Mouse (Mus musculus) left cerebral cortex, postnatal 36 days (tissue): ENCODE data around the gene Itpr1. TPM values are rescaled to one million over a fixed set of nuclear protein-coding genes. Genes with fewer than 3 reads are reported as not detected.

Experiments
- DNase-seq, 2 experiments: peaks; one replicate each; pipeline ENCODE4 v3.0.0; 2021 to 2022; ENCODE audit warnings: low spot score in 2 of 2, mixed read lengths in 1 of 2
- intact Hi-C: fragments of 180-260 bp; cut with DNase I; formaldehyde crosslinking; loops from one replicate; pipeline ENCODE4 v1.15.1; 2025
- total RNA-seq, 2 experiments: library from RNA; stranded (reverse); gene quantifications; 2 replicates each; pipeline ENCODE4 v1.2.3; 2021

Gene Itpr1
- total RNA-seq, 2 experiments from 2014 or later, result 410 to 414 TPM

DNA sequence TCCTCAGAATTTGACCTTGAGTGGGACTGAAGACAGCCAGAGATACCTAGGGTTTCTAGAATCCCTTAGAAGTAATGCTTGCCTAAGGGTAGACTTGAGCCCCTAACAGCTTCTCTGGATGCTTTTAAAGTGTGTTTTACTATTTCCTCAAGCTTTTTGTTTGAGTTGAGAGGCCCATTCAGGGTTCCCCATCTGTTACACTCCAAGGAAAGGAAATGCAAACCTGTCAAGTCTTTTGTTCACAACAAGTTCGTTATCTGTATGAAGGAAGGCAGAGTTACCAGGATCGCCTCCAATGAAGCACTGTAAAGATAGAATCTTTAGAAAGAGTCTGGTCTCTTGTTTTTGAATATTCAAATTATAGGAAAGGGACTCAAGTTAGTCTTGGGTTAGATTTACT is 46.8 kb downstream of the Itpr1 start:
- DNase-seq, result no peak
- intact Hi-C loops, result loop anchor here (5.0 kb wide), 1 partner anchor 42 kb away; no protein-coding TSS in a partner anchor

DNA sequence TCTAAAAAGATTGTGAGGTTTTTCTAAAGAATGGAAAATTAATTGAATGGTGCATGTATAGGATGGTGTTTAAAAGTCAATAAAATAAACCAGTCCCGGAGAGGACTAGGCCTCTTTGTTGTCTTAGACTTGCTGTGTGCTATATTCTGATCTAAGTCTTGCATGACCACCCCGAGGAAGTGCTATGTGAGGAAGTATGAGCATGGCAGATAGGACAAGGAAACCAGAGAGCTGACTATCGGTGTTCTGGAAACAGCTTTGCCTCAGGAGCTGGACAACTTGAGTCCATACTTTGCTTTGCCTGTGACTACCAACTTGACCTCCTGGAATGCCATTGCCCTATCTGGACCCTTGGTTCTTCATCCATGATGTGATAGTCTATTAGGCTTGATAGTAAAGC is 48.6 kb downstream of the Itpr1 start:
- peak in 1 of 2 experiments; percentile 2 for DNase-seq
- intact Hi-C loops, result no loop called here

DNA sequence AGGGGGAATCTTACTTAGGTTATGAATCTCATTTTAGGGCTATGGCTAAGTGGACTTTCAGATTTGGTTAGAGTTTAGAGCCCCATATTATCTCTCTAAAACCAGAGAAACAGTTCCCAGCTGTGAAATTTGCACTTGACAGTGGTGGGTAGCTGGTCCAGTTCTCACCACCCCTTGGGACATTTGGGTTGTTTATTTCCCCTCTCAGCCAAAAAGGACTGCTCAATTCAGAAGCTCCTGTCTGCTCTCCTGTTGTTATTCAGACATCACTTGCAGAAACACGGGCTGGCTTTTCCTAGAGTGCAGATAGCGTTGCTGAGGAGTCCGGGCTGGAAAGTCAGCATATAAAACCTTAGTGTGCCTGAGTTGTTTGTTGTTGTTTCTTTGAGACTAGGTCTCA is 51.3 kb downstream of the Itpr1 start:
- no peak for DNase-seq

DNA sequence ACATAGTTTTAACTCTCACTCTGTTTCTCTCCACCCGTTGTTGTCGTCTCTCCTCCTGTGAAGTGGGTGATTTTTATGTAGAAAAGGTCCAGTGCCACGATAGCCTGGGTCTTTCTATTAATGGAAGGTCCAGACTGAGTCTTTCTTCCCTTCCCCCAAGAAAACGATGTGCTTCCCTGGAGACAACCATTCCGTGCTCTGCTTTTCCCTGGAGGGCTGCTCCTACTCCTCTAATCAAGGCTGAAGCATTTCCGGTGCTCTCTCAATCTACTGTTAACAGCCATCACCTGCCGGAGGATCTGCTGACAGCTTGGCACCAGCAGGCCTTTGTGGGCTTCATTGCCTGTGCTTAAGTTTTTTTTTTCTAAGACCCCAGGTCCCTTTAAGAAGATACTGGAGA is 60.6 kb downstream of the Itpr1 start:
- intact Hi-C loops, result no loop called here
- DNase-seq, result no peak

More for the DNA sequence above, 51.3 kb downstream of the Itpr1 start:
- intact Hi-C loops, result no loop called here

DNA sequence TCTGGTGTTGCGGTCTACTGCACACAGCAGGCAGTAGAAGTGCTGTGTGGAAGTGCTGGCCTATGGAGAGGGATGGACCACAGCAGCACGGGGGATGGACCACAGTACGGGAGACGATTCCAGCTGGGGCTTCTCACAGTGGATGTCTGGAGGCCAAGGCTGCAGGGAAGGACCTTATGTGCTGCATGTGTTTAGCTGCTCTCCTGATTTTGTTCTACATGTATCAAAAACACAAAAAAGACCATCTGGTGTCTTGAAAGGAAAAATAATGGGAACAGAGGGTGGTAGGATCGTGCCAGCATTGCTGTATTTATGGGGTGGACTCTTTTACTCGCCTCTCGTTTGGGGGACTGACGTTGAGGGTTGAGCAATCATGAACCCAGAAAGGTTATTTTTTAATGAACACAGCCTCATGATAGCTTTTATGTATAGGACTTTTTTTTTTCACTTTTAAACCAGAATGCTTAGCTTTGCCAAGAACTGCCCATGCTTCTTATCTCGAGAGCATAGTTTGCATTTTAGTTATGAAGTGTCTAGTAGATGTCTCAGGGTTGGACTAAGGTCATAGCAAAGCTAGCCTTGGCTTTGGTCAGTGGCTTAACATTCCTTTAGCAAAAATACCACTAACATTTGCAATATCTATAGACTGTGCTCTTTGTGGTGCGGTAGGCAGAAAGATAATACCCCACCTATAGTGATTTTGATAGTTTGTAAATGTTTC is 61.6 kb downstream of the Itpr1 start:
- no peak for DNase-seq
- intact Hi-C loops, result no loop called here

DNA sequence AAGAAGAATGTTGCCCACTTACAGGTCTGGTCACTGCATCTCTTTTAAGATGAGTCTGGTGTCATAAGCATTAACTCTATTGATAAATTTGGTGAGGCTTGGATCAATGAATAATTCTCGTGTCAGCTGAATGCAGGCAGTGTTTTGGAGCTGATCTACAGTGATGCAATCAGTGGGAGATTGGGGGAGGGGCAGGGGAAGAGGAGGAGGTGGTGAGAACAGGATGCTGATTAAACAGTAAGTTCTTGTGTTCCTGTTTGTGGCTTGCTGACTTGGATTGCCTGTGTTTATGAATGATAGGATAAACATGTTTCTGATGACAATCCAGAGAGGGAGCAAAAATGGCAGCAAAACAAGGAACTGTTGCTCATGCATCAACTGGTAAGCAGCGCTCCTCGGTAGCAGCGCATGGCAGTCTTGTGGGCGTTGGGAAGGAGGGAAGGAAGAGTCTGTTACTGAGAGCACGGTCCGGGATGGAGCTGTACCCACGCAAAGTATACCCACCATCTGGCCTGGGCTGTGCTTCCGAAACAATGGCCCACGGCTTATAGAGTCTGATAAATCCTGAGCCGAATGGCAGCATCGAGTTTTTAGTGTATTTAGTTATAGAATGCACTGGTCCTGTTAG is 64.1 kb downstream of the Itpr1 start:
- DNase-seq, result peak; percentile 60 to 80
- intact Hi-C loops, result no loop called here

DNA sequence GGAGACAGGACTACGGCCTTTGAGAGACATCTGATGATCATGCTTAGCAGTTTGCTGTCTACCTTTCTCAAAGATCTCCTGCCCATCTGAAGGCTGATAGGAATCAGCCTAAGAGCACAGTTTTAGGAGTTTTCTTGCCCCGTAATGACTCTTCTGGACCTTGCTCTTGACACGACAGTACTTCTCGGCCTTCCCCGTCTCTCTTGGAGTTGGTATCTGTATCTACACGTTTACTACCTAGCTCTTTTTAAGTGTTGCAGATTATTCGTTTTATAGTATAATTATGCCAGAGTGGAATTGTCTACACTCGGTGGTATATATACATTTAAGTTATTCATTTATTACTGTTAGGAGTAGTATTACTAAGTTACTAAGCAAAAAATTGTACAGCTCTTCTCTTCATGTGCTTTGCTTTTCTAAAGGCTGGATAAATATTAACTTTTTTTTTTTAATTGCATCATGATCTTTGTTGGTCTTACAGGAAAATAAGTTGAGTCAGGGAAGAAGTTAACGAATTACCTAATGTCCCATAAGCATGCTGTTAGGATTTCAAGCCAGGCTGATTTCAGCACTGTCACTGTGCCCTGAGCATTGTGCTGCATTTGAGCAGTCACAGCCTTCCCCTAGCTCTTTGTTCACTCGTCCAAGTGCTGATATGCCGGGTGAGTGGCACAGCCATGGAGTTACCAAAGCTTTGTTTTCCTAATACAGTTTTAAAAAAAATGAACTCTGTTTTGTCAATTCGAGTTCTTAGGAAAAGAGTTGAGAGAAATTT is 64.9 kb downstream of the Itpr1 start:
- no peak for DNase-seq
- intact Hi-C loops, result no loop called here

DNA sequence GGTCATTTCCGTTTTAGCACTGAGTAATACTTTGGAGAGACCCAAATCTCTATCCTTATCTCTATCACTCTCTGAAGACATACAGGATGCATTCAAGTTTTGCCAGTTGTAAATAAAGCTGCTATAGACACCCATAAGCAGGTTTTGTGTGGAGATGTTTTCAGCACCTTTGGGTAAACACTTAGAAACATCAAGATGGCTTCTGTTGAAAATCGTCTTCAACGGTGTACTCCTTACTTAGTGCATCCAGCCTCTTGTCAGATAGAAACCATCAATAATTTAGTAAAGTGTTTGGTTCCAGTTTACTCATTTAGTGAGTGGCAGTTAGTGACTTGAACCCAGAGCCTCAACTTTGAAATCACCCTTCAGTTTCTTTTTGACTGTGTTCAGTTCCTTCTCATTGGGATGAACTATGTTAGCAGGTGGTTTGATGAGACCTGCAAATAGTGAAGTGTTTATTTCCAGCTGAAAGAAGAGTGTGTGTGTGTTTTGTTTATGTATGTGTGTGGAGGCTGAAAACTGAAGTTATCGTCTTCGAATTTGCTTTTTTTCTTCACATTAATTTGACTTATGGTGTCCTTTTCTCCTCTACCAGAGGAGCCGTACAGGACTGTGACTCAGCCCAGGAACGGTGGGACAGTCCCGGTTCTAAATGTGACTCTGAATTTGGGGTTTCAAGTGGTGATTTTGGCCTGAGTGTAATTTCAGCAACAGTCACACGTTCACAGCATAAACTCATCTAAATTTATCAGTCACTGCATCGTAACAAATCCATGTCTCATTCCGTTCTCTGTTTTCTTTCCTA is 66.1 kb downstream of the Itpr1 start:
- no peak for DNase-seq
- intact Hi-C loops, result no loop called here

DNA sequence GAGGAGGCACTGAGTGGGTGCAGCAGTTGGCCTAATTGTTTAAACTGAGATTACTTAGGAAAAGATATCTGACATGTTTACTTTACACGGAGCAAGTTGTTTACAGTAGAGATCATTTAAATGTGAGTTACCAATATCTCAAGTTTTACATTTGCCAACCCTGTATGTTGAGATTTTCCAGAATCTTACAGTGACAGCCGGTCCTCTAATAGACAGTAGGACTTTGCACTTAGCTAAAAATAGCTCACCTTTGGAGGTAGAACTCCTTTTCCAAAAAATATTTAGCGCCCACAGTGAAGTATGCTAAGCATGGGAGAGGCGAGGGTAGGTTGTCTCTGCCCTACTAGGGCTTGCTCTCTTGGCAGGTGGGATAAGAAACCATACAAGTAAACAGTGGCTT is 69.2 kb downstream of the Itpr1 start:
- intact Hi-C loops, result no loop called here
- DNase-seq, result no peak

DNA sequence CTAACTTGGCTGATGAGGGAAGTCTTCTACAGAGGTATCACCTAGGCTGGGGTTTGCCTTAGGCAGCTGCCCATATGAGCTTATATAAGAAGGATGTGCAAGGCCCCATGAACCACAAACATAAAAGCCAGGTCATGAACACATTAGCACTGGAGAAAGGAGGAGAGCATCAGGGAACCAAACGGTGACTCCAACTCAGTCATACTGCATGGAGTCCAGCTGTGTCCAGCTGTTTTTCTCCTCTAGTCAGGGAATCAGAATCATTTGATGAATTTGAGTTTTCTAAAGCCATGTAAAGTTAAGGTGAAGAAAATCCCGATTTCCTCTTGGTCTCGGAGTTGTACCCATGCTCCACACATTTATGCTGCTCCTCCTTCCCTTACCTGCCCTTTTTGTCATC is 69.7 kb downstream of the Itpr1 start:
- intact Hi-C loops, result no loop called here
- DNase-seq, result no peak

DNA sequence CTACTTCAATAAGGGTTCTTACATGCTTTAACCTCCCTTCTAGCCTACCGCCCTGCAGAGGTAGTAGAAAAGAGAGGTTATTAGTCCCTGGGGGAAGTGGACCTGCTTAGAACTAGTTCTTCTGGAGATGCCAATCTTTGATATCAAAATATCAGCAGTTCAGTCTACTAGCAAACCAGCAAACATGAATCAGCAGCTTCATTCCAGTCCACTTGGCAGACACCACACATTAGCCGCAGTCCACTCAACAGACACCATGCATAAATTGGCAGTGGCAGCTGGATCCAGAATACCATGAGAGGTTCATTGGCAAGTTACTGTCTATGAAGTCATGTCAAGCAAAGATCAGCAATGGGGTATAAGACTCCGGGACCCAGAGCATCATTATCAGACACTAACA is 71.8 kb downstream of the Itpr1 start:
- intact Hi-C loops, result no loop called here
- no peak for DNase-seq

DNA sequence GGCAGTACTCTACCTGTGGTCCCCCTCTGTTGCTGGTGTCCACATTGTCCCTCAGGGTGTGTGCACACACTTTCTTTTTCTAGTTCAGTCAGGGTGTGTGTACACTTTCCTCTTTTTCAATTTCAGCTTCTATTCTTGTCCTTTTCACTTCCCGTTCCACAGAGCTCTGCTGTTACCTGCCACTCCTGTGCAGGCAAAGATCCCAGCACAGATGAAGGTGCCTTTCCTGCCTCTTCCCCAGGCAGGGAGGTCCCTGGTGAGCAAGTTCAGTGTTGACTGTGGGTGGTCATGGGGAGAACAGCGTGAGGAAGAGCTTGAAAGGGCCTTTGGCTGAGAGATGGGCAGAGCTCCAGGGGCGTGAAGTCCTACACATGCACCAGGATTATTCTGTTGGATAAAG is 76.1 kb downstream of the Itpr1 start:
- intact Hi-C loops, result no loop called here
- DNase-seq, result no peak

DNA sequence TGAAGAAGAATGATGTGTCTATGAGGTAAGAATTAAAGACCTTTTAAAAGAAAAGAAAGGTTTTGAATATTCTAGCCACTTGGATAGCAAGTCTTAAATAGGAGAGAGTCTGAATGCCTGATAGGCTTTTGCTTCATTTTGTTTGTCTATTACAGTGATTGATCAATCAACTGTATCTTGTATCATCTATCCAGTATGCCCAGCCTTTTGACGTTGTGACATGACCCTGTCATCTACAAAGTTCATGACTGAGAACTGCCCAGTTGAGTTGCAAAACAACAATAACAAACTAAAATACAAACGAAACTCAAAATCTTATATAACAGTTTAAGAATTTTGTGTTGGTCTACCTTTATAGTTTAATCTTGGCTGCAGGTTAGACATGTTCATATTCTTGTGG is 78.1 kb downstream of the Itpr1 start:
- intact Hi-C loops, result no loop called here
- no peak for DNase-seq

DNA sequence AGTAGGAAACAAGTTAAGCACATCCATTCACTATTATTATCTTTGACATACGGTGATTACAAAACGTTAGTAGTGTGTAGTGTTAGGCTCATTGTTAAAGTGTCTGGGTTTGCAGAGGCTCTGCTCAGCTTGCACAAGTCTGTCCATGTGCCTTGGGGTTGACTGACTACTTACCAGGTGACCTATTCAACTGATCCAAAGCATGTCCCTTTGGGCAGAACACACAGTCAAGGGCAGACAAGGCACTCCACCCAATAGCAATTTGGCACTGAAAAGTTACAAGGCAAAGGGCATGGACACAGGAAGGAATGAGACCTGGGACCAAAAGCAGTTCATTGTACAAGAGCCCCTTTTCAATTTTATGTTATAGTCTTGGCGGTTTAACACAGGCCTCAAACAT is 78.7 kb downstream of the Itpr1 start:
- no peak for DNase-seq
- intact Hi-C loops, result no loop called here

DNA sequence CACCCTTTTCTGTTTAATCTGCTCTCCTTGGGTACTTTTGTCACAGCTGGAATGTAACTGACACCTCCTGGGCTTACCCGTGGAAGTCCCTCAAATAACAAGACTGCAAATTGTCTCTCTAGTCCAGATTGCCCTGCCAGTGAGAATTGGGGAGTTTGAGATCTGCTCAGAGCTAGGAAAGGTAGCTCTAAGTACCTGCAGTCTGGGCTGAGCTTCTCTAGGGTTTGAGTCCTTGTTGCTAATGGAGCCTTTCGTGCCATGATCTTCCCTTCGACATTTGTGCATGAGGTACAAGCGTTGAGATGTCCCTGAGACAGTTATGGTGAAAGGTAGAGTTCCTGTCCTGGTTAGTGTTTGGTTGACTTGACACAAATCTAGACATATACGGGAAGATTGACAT is 89.0 kb downstream of the Itpr1 start:
- intact Hi-C loops, result no loop called here
- no peak for DNase-seq

DNA sequence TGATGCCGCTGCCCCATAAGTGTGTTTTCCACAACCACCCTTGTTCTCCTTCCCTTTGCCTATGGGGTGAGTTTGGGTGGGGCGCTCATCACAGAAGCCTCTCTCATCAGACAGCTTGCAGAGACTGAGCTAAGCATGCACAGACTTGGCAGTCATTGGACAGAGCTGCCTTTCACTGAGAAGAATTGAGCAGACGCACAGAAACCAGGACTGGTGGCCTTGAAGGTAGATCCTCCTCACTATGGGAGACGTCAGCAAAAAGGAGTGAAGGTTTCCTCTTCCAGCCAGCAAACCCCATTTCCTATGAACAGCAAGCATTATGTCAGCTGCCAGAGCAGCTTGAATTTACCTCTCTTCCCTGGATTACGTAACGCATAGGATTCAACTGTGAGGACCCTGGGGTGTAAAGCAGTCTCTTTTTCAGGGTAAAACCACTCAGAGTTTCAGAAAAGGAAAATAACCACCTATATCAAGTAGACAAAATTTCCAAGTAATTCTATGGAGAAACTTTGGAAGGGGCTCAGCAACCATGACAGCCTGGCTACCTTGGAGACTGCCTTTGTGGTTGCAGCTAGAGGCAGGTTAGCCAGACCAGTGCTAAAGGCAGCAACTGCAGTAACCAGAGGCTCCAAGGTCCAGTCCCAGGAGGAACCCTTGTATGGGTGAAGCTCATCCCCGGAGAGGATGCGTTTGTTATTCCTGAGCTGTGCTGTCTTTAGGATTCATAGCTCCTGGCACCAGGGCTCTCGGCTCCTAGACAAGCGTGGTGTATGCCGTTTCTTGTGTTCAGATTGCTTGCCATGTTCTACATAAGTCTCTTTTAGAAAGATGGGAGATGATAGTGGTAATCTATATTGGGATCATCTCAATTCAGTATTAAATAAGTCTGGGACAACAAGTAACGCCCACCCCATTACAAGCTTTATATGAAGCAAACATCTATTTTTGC is 91.0 kb downstream of the Itpr1 start:
- peak in 1 of 2 experiments; percentile 45 for DNase-seq

DNA sequence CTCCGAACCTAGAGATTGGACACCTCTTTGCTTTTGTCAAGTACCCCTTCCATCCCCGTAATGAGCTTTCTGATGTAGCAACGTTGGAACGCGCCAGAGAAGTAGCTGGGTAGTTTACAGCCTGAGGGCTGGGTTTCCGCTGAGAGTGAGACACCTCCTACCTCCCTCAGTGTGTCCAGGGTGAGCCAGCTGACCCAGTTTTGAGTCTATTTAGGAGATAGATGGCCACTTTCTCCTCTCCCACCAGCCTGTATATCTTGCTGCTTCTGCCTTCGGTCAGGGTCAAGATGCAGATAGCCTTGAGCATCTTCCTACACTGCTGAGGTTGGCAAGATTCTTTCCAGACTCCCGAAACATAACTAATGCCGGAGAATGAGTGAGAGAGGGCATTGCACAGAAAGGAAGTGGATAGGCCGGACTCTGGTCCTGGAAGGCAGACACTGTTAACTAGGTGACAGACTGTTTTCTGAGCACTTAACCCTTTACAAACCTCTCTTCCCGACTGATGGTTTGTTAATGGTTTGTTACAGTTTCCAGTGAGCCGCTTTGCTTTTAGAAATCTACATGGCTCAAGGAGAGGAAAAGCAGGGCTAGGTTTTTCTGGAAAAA is 92.4 kb downstream of the Itpr1 start:
- DNase-seq, result no peak
- intact Hi-C loops, result no loop called here

More for the DNA sequence above, 91.0 kb downstream of the Itpr1 start:
- intact Hi-C loops, result no loop called here

DNA sequence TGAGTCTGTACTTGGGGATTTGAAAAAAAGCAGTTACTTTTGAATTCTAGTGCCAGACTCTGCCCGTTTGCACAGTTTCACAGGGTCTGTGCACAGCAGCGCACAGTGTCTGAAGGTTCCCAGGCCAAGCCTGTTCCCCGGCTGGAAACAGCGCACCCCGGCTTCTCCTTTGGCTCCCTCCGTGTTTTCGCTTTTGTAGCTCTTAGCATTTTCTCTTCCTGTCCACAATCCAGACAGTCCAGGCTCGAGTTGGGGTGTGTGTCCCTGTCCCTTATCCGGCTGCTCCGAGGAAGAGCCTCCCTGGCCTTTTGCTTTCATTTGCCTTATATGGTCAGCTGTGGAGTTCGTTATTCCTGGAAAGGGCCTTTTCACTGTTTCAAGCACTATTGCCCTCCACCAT is 93.3 kb downstream of the Itpr1 start:
- intact Hi-C loops, result no loop called here
- DNase-seq, result no peak
